Mouse (Mus musculus) MEL (cell line): ENCODE measurements around the gene Mmgt2. TPM values are rescaled to one million over a fixed set of nuclear protein-coding genes. Genes with fewer than 3 reads are reported as not detected.

ENCODE experiments used
- DNase-seq: peaks from one replicate; pipeline ENCODE4 v3.0.0; 2011; ENCODE audit warnings: low read depth, low spot score
- H3K27ac ChIP-seq: 2 replicates; pipeline ENCODE4 v1.5.1; 2012; ENCODE audit warnings: low read depth, mild to moderate bottlenecking, control low read depth, low read length, moderate library complexity; ENCODE audit not compliant: control insufficient read depth
- H3K27me3 ChIP-seq, 2 experiments: fragments of 150-350 bp in 1 of 2; sonication (generic) in 1 of 2; 2 replicates each; pipeline ENCODE4 v1.6.1; 2012; ENCODE audit warnings: low read length in 2 of 2, mild to moderate bottlenecking in 2 of 2, improper control_type of control experiment in 1 of 2, moderate library complexity in 1 of 2; ENCODE audit not compliant: insufficient read depth in 2 of 2, control insufficient read depth in 1 of 2
- H3K36me3 ChIP-seq, 2 experiments: 2 replicates each; pipeline ENCODE4 v1.6.1; 2012 to 2014; ENCODE audit warnings: low read length in 2 of 2, improper control_type of control experiment in 1 of 2, inconsistent platforms in 1 of 2, mild to moderate bottlenecking in 1 of 2; ENCODE audit not compliant: insufficient read depth in 2 of 2, control insufficient read depth in 1 of 2
- H3K4me1 ChIP-seq, 2 experiments: fragments of 150-350 bp in 1 of 2; sonication (generic) in 1 of 2; 2 replicates each; pipeline ENCODE4 v1.6.1; 2012; ENCODE audit warnings: low read length in 2 of 2, improper control_type of control experiment in 1 of 2, mild to moderate bottlenecking in 1 of 2; ENCODE audit not compliant: insufficient read depth in 2 of 2, control insufficient read depth in 1 of 2
- H3K4me3 ChIP-seq, 2 experiments: fragments of 150-350 bp in 1 of 2; sonication (generic) in 1 of 2; 2 replicates each; pipeline ENCODE4 v1.5.1; 2012; ENCODE audit warnings: low read depth in 2 of 2, low read length in 2 of 2, mild to moderate bottlenecking in 2 of 2, moderate library complexity in 2 of 2, control low read depth in 1 of 2, improper control_type of control experiment in 1 of 2; ENCODE audit not compliant: control insufficient read depth in 1 of 2, insufficient read depth in 1 of 2
- H3K79me2 ChIP-seq: 2 replicates; pipeline ENCODE4 v1.6.1; 2012; ENCODE audit warnings: mild to moderate bottlenecking, low read length, moderate library complexity; ENCODE audit not compliant: control insufficient read depth, poor library complexity, insufficient read depth
- H3K9ac ChIP-seq: 2 replicates; pipeline ENCODE4 v1.6.1; 2012; ENCODE audit warnings: low read depth, mild to moderate bottlenecking, control low read depth, low read length, moderate library complexity; ENCODE audit not compliant: control insufficient read depth, poor library complexity, severe bottlenecking
- H3K9me3 ChIP-seq: fragments of 150-350 bp; sonication (generic); replicated peaks from 2 replicates; pipeline ENCODE4 v1.6.1; 2012; ENCODE audit warnings: mild to moderate bottlenecking, low read length, improper control_type of control experiment, moderate library complexity; ENCODE audit not compliant: insufficient read depth
- CHD2 ChIP-seq: IDR thresholded peaks from 2 replicates; pipeline ENCODE4 v1.6.1; 2011; ENCODE audit warnings: low read length, improper control_type of control experiment
- CTCF ChIP-seq, 3 experiments: IDR thresholded peaks in 2 of 3; conservative IDR thresholded peaks in 1 of 3; 2 replicates each; pipeline ENCODE4 v1.5.1; 2011 to 2012; ENCODE audit warnings: low read length in 3 of 3, low read depth in 2 of 3, mild to moderate bottlenecking in 2 of 3, improper control_type of control experiment in 1 of 3, inconsistent platforms in 1 of 3, mixed read lengths in 1 of 3, moderate library complexity in 1 of 3; ENCODE audit not compliant: control insufficient read depth in 1 of 3, insufficient read depth in 1 of 3, poor library complexity in 1 of 3, severe bottlenecking in 1 of 3
- ELF1 ChIP-seq: IDR thresholded peaks from 2 replicates; pipeline ENCODE4 v1.6.1; 2014; ENCODE audit warnings: low read depth, mild to moderate bottlenecking, inconsistent platforms, low read length, improper control_type of control experiment, moderate library complexity
- GATA1 ChIP-seq: IDR thresholded peaks from 2 replicates; pipeline ENCODE4 v1.6.1; 2011; ENCODE audit warnings: low read depth, low read length, improper control_type of control experiment
- KAT2A ChIP-seq: conservative IDR thresholded peaks from 2 replicates; pipeline ENCODE4 v1.6.1; 2012; ENCODE audit warnings: low read depth, low read length, improper control_type of control experiment, inconsistent platforms
- MAX ChIP-seq: IDR thresholded peaks from 2 replicates; pipeline ENCODE4 v1.6.1; 2011; ENCODE audit warnings: low read length, improper control_type of control experiment
- MXI1 ChIP-seq: IDR thresholded peaks from 2 replicates; pipeline ENCODE4 v1.6.1; 2011; ENCODE audit warnings: mild to moderate bottlenecking, low read depth, low read length, improper control_type of control experiment
- POLR2A ChIP-seq, 2 experiments: IDR thresholded peaks; 2 replicates each; pipeline ENCODE4 v1.6.1; 2011 to 2012; ENCODE audit warnings: low read length in 2 of 2, mild to moderate bottlenecking in 2 of 2, control low read depth in 1 of 2, improper control_type of control experiment in 1 of 2, low read depth in 1 of 2, moderate library complexity in 1 of 2; ENCODE audit not compliant: control insufficient read depth in 1 of 2, insufficient read depth in 1 of 2, poor library complexity in 1 of 2
- POLR2AphosphoS5 ChIP-seq: IDR thresholded peaks from 2 replicates; pipeline ENCODE4 v1.6.1; 2012; ENCODE audit warnings: low read depth, borderline replicate concordance, mild to moderate bottlenecking, inconsistent platforms, low read length, moderate library complexity, mixed read lengths
- SIN3A ChIP-seq: IDR thresholded peaks from 2 replicates; pipeline ENCODE4 v1.6.1; 2012; ENCODE audit warnings: low read length, improper control_type of control experiment, inconsistent platforms
- TBP ChIP-seq: IDR thresholded peaks from 2 replicates; pipeline ENCODE4 v1.8.0; 2011; ENCODE audit warnings: low read depth, low read length, improper control_type of control experiment
- UBTF ChIP-seq: IDR thresholded peaks from 2 replicates; pipeline ENCODE4 v1.6.1; 2012; ENCODE audit warnings: low read depth, mild to moderate bottlenecking, inconsistent platforms, low read length, improper control_type of control experiment, moderate library complexity, borderline replicate concordance; ENCODE audit not compliant: insufficient read depth
- polyA plus RNA-seq, 2 experiments: library from polyadenylated mRNA; stranded (reverse) in 1 of 2; unstranded in 1 of 2; fragments of >175 nt in 1 of 2; fragments of >200 nt in 1 of 2; gene quantifications; 2 replicates each; pipeline versions ENCODE4 v1.2.1 to v1.2.4; 2012; ENCODE audit warnings: low replicate concordance in 2 of 2, low read depth in 1 of 2; ENCODE audit not compliant: insufficient read length in 2 of 2, insufficient read depth in 1 of 2, missing spikeins in 1 of 2
- total RNA-seq: library from RNA; depleted of rRNA; stranded (reverse); fragments of 300-350 nt; gene quantifications from 2 replicates; pipeline ENCODE4 v1.2.3, GENCODE M21; 2012

Mmgt2 gene
- total and polyA plus RNA-seq, 3 experiments: 24.1 to 51.9 TPM; not detected in 1

GRCm38 (mm10) chr11:62603312-62604056 is 45.0 kb upstream of the Mmgt2 start:
- no peaks in the 10 kb centered on the region for H3K27me3 ChIP-seq
- H3K9ac ChIP-seq: peak overlapping the region; percentile 97
- peak; percentile 81 for DNase-seq
- H3K36me3 ChIP-seq: peaks cover 12 to 26% of the 10 kb centered on the region in 2 experiments
- no peaks in the 10 kb centered on the region for H3K9me3 ChIP-seq
- H3K4me3 ChIP-seq: peak overlapping the region; percentile 55 to 97
- peaks cover 25% of the 10 kb centered on the region for H3K79me2 ChIP-seq
- H3K27ac ChIP-seq: peak overlapping the region; percentile 99
- TF ChIP-seq MAX (no peak), POLR2AphosphoS5 (peak; percentile 50; the same call in 1 of the 2 replicates), KAT2A (no peak), ELF1 (no peak), CHD2 (no peak), POLR2A (IDR thresholded peaks at IDR 0.05; ENCODE audit: control insufficient read depth in 1 of 2, insufficient read depth in 1 of 2, low read depth in 1 of 2, low read length in 2 of 2, poor library complexity in 1 of 2) (peak in 1 of 2 experiments; percentile 61; a peak in 2 of 4 replicates), UBTF (no peak), CTCF (IDR thresholded peaks at IDR 0.05 in 2 of 3, conservative IDR thresholded peaks at IDR 0.05 in 1 of 3; ENCODE audit: control insufficient read depth in 1 of 3, insufficient read depth in 1 of 3, low read depth in 2 of 3, low read length in 3 of 3, poor library complexity in 1 of 3, severe bottlenecking in 1 of 3) (peak in 1 of 3 experiments; percentile 21; a peak in 1 of 6 replicates), MXI1 (no peak), GATA1 (no peak)
- TF ChIP-seq, all 39 proteins: peak for 3
- H3K4me1 ChIP-seq: peaks cover 0 to 13% of the 10 kb centered on the region in 2 experiments; a peak in 2 of 4 replicates

- Histone ChIP-seq H3K79me2 (peaks cover 25% of the 10 kb centered on the region), H3K27ac (peak overlapping the region; percentile 99), H3K4me1 (peaks cover 0 to 13% of the 10 kb centered on the region in 2 experiments; a peak in 2 of 4 replicates), H3K36me3 (peaks cover 12 to 26% of the 10 kb centered on the region in 2 experiments), H3K4me3 (peak overlapping the region; percentile 55 to 97), H3K9ac (peak overlapping the region; percentile 97), H3K27me3 (no peaks in the 10 kb centered on the region), H3K9me3 (no peaks in the 10 kb centered on the region)
- DNase-seq: peak; percentile 66
- TF ChIP-seq SIN3A (no peak), TBP (peak; percentile 33)
Observed at GRCm38 (mm10) chr11:62604123-62604706, 44.2 kb upstream of the Mmgt2 start.
